Mouse (Mus musculus) mouse embryonic stem cell (cell line): Measurements from ENCODE around the gene Dapk3.
"Not testable (repeated sequence)": the region's sequence is repeated elsewhere in the genome, so short reads cannot be mapped to it uniquely, and the experiment has no call there.

Experiments
- in situ Hi-C, 2 experiments: fragments of 300-500 bp; cut with MboI; formaldehyde crosslinking; loops; 1 replicate in 1 of 2; 3 replicates in 1 of 2; pipeline ENCODE4 v1.14.3; 2019 to 2020; ENCODE audit warnings: low sequenced_read_pairs in 2 of 2, low pct_unique_long_range_greater_than_20kb in 1 of 2, mixed read lengths in 1 of 2; ENCODE audit not compliant: unreplicated experiment in 1 of 2

Dapk3 gene

DNA sequence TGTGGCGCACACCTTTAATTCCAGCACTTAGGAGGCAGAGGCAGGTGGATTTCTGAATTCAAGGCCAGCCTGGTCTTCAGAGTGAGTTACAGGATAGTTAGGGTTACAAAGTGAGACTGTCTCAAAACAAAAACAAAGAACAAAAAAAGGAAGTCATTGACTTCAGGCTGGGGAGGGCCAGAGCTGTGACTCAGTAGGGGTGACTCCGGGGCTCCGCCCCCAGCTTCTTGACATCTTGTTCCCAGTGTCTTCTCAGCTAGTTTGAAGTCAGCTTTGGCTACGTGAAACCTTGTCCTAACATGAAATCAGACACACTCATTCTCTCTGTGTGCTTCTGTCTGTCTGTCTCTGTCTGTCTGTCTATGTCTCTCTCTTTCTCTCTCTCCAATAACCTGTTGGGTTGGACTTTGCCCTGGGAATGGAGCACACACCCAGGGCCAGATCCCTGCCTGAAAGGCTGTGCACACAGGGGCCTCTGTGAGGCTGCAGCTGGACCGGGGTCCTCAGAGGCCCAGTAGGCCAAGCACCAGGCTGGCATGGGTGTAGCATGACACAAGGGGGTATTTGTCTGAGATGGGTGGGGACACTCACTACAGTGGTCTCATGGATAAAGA is 38.7 kb downstream of the Dapk3 start:
- in situ Hi-C loops = no loop called here

DNA sequence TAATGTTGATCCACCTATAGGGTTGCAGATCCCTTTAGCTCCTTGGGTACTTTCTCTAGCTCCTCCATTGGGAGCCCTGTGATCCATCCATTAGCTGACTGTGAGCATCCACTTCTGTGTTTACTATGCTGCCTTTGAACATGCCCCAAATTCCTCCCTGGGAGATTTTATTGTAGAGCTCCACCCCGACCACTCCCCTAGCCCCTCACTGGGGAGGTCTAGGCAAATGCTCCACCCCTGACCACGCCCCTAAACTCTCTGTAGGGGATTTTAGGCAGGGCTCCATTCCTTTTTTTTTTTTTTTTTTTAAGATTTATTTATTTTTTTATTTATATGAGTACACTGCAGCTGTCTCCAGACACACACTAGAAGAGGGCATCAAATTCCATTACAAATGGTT is 40.9 kb downstream of the Dapk3 start:
- in situ Hi-C loops = not testable (repeated sequence)

DNA sequence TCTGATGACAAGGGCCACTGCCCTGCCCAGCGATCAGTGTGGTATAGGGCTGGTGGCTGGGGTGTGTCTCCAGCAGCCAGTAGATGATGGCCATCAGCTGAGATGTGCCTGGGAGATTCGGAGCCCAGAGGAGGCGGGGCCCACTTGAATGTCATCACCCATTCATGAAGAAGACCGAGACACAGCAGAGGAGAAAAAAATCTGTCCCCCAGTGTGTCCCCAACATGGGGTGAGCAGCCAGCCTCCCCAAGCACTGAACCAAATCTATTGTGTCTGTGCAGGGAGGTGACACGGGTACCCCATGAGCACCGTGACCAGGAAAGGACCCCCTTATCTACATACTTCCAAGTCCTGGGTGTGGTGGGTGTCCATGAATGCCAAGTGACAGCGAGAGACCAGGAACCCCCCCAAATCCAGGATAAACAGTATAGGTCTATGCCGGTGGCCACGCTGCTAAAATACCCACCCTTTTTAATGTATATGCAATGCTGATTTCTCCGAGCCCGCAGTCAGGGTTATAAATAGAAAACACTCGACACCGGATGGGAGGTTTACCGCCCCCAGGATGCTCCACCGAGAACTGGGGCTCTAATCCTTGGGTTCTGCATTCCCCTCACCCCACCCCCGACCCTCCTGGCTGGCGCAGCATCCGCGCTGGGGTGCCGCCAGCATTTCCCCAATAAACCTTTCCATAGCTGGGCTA is 47.1 kb downstream of the Dapk3 start:
- in situ Hi-C loops = no loop called here

DNA sequence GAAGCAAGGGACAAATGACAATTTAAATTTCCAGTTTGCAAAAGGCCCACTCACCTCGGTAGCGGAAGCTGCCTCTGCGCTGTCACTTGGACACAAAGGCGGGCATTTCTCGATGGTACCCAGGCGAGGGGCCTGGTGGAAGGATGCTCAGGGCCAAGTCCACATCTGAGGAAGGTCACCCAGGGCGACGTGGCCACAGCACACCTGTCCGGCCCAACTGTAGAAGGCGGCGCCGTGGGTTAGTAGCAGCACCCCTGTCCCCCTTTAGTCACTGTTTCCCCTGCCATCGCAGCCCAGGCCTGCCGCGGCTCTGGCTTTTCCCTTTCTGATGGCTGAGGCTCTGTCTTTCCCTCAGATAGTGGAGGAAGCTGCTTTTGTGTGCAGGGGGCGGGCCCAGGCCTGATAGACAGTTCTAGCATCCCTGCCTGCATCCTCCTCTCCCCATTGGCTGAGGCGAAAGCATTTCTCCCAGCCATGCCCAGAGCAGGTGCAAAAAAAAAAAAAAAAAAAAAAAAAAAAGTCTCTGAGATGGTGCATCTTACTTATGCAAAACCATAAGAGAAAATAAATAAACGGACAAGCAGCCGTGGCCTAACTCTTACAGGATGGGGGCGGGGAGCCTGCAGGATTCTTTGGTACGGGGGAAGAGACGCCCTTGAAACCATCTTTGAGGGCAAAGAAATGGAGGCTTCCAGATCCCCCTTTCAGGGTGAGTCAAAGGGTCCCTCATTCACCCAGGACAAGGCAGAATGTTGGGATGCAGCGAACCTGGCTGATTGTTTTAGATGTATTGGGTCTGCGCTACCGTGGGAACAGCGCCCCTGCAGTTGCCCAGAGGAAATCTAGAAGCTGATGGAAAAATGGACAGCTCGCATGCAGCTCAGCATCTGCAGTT is 47.9 kb downstream of the Dapk3 start, which contains the start of gene Atcay:
TSS of gene Atcay (minus strand) at position 396 of the 895 bp plus-strand sequence.
- in situ Hi-C loops = no loop called here

DNA sequence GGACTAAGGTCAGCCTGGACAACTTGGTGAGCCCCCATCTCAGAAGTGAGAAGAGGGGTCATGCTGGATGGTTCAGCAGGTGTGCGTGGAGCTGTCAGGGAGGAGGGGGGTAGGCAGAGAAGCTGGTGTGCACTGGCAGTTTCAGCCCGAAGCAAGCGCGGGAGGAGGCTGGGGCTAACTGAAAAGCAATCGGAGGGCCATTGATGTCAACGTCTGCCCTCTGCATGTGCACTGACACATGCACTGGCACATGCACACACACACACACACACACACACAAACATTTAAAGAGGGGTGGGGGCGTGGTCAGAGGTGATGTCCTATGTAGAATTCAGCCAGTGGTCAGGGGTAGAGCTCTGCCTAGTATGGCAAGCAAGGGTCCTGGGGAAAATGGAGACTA is 48.6 kb downstream of the Dapk3 start:
- in situ Hi-C loops = no loop called here

DNA sequence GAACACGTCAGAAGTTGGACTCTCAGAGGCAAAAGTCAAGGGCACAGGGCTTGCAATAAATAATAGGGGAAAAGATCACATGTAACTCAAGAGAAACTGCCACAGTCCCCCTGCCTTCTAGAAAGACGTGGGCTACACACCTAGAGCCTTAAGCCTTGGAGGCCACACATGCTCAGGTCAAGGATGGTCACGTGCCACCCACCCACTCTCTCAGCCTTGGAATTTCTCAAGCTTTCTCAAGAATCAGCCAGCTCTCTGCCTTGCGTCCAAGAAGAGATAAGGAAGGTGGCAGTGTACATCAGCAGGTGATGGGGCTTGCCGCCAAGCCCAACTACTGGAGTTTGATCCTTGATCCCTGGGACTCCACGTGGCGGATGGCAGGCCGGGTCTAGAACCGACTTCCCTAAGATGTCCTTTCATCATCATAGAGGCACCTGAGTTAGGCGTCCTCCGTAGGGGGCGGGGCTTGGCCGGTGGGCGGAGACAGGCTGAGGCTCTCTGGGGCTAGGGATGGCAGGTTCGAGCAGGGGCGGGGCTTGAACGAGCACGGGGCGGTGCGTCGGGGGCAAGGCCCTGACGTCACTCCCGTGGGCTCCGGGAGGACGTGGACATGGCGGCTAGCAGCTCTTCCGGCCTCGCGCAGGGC is 49.9 kb downstream of the Dapk3 start, which contains the start of gene Zfr2:
TSS of gene Zfr2 (plus strand) at position 576 of the 646 bp plus-strand sequence.
- in situ Hi-C loops = no loop called here

DNA sequence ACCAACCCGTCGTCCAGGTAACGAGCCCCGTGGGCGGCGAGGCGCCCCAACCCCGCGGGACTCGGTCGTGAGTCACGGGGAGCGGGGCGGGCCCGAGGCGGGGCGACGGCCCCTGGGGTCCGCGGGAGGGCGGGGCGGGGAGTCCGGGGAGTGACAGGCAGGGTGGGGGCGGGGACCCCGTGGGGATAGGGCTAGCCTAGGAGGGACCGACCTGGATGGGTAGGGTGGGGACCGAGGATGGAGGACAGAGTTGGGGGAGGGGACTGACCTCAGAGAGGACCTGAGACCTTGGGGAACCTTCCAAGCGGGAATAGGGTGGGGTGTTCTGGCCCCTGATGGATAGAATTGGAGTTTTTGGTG is 50.4 kb downstream of the Dapk3 start:
- in situ Hi-C loops = no loop called here

DNA sequence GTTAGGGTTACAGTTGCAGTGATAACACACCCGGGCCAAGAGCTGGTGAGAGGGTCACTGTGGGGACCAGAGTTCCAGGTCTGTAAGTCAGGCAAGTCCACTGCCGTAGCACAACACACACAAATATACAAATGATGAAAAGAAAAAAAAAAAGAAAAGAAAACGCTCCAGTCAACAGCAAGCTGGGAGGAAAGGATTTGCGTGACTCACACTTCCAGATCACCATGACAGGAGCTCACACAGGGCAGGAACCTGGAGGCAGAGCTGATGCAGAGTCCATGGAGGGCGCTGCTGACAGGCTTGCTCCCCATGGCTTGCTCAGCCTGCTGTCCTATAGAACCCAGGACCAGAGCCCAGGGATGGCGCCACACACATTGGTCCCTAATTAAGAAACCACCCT is 51.4 kb downstream of the Dapk3 start:
- in situ Hi-C loops = no loop called here

DNA sequence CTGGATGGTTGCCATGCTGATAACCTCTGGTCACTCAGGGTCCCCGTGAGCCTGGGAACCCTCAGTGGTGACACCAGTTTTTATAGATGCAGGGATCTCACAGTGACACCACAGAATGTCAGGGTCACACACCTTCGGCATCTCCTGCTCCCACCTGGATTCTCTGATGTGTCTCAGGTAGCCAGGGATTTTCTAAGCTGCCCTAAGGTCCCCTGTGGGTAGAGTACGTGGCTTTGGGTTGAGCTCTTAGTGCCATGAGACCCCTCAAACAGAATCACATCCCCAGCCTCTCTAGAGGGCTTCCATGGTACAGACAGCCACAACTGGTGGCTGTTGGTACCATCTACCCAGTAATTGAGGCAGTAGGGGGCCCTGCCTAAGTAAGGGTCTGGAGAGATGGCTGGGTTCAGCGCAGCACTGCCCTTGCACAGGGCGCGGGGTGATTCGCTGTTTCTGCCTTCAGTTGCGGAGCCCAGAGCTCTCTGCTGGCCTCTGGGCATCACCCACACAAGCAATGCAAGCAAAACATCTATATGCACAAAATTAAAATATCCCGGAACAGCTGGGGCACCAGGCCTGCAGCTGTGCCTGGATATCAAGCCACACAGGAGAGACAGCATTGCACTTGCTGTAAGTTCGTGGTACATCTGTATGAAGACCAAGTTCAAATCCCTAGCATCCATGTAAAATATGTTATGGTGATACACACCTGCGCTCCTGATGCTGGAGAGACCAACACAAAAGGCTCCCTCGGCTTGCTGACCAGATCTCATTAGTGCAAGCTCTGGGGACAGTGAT is 53.9 kb downstream of the Dapk3 start:
- in situ Hi-C loops = no loop called here

DNA sequence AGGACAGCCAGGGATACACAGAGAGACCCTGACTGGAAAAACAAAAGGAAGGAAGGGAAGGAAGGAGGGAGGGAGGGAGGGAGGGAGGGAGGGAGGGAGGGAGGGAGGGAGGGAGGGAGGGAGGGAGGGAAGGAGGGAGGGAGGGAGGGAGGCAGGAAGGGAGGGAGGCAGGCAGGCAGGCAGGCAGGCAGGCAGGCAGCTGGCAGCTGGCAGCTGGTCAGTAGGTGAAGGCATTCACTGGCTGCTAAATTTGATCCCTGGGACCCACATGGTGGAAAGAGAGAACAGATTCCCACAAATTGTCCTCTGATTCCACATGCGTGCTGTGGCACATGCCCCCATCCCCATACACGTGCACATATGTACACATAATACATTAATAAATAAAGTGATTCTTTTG is 55.8 kb downstream of the Dapk3 start:
- in situ Hi-C loops = no loop called here

DNA sequence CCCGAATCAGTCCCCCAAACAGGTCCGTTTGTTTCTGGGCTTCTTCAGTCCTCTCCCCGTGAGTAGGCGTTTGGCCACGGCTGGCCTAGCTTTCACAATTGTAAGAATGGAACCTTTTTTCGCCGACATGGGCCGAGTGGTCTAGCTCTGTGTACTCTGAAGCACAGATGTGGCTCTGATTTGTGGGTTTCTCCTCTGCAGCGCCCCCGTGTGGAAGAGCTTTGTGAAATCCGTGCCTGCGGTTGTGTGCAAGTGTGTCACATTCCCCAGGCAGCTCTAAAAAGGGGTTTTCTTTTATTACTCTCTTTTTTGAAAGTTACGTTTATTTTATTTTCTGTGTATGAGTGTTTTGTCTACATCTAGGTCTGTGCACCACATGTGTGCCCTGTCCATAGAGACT is 58.1 kb downstream of the Dapk3 start:
- in situ Hi-C loops = no loop called here

DNA sequence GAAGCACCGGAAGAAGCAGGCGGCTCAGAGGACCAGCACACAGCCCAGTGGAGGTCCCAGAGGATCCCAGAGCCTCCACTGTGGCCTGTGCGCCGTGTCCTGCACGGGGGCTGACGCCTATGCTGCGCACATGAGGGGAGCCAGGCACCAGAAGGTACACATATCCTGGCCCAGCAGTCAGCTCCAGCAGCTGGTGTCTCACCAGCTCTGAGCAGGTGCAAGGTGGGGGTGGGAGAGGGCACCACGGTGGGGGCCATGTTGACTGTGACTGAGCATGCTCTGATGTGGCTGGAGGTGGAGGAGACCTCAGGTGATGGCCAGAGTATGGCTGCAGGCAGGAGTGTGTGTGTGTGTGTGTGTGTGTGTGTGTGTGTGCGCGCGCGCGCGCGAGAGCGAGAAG is 59.2 kb downstream of the Dapk3 start:
- in situ Hi-C loops = no loop called here
